Mouse (Mus musculus) hindbrain, embryonic 16.5 days (tissue): Measurements from ENCODE around the gene Rrnad1. TPM values are rescaled to one million over a fixed set of nuclear protein-coding genes. Genes with fewer than 3 reads are reported as not detected.

Experiments used
- ATAC-seq: fragments of 200-750 bp; cut with Nextera tagmentation; 2 replicates; pipeline ENCODE4 v1.8.0; 2017; ENCODE audit warnings: moderate TSS enrichment, moderate library complexity
- H3K27ac ChIP-seq: fragments of 300-500 bp; sonication (generic); 2 replicates; pipeline ENCODE4 v1.5.1; 2014; ENCODE audit warnings: low read depth, mild to moderate bottlenecking, control low read depth, low read length, moderate library complexity
- H3K27me3 ChIP-seq: fragments of 300-500 bp; sonication (generic); replicated peaks from 2 replicates; pipeline ENCODE4 v1.6.1; 2014; ENCODE audit warnings: low read length; ENCODE audit not compliant: control insufficient read depth, insufficient read depth
- H3K36me3 ChIP-seq: fragments of 300-500 bp; sonication (generic); 2 replicates; pipeline ENCODE4 v1.6.1; 2014; ENCODE audit warnings: mild to moderate bottlenecking, low read length, moderate library complexity, mixed read lengths; ENCODE audit not compliant: control insufficient read depth, insufficient read depth
- H3K4me1 ChIP-seq: fragments of 300-500 bp; sonication (generic); 2 replicates; pipeline ENCODE4 v1.6.1; 2014; ENCODE audit warnings: low read depth, low read length; ENCODE audit not compliant: control insufficient read depth, insufficient read depth
- H3K4me2 ChIP-seq: fragments of 300-500 bp; sonication (generic); 2 replicates; pipeline ENCODE4 v1.6.1; 2014; ENCODE audit warnings: mild to moderate bottlenecking, low read length, control low read depth, moderate library complexity
- H3K4me3 ChIP-seq: fragments of 300-500 bp; sonication (generic); 2 replicates; pipeline ENCODE4 v1.5.1; 2014; ENCODE audit warnings: mild to moderate bottlenecking, low read length, control low read depth, moderate library complexity
- H3K9ac ChIP-seq: fragments of 300-500 bp; sonication (generic); 2 replicates; pipeline ENCODE4 v1.6.1; 2014; ENCODE audit warnings: low read depth, mild to moderate bottlenecking, control low read depth, low read length, moderate library complexity
- H3K9me3 ChIP-seq: fragments of 300-500 bp; sonication (generic); 2 replicates; pipeline ENCODE4 v1.6.1; 2014; ENCODE audit warnings: mild to moderate bottlenecking, low read length, moderate library complexity; ENCODE audit not compliant: control insufficient read depth
- WGBS: fragments of 180-500 bp; shearing (Covaris S2); extraction: QIAGEN DNeasy Blood & Tissue Kit; methylation state at CpG from one replicate; pipeline ENCODE4 v1.1.7; 2014; 5-methylcytosine and 5-hydroxymethylcytosine counted together
- polyA plus RNA-seq: library from polyadenylated mRNA; unstranded; fragments of >200 nt; fragmentation: Nextera tagmentation; extraction: Ambion mirVana; gene quantifications from 2 replicates; pipeline ENCODE4 v1.2.1, GENCODE M21; 2015

The Rrnad1 gene
- polyA plus RNA-seq, 1 experiment from 2014 or later, result 20.5 TPM

GRCm38 (mm10) chr3:87884291-87884690 is 46.2 kb downstream of the Rrnad1 start:
- no peaks in the 10 kb centered on the region for H3K27me3 ChIP-seq
- WGBS, result 6% methylated on average over 3 of the region's 3 CpGs
- H3K36me3 ChIP-seq, result 0 out of 2 replicates have a peak, but pooled peaks cover 3% of the 10 kb centered on the region
- H3K4me2 ChIP-seq, result peak overlapping the region; percentile 82
- H3K27ac ChIP-seq, result peak overlapping the region; percentile 89
- H3K9me3 ChIP-seq, result no peaks in the 10 kb centered on the region
- H3K4me3 ChIP-seq, result peak overlapping the region; percentile 100
- ATAC-seq, result no peak
- peak overlapping the region; percentile 98 for H3K9ac ChIP-seq
- peaks cover 18% of the 10 kb centered on the region for H3K4me1 ChIP-seq

- Histone ChIP-seq H3K4me2 (no peak overlapping the region), H3K9me3 (no peaks in the 10 kb centered on the region), H3K4me3 (no peak overlapping the region), H3K36me3 (0 out of 2 replicates have a peak, but pooled peaks cover 3% of the 10 kb centered on the region), H3K27ac (no peak overlapping the region), H3K27me3 (no peaks in the 10 kb centered on the region), H3K9ac (no peak overlapping the region), H3K4me1 (peaks cover 3% of the 10 kb centered on the region)
- ATAC-seq, result no peak
- 96% methylated on average over 4 of the region's 4 CpGs for WGBS
Observed at GRCm38 (mm10) chr3:87877730-87878129, 52.8 kb downstream of the Rrnad1 start.

Other genes starting within 250 kb of the Rrnad1 start
- 0.67 and 0.80 TPM in 2 replicates for gene Lrrc71, start 182.1 kb downstream of the Rrnad1 start, polyA plus RNA-seq
- gene Ntrk1, start 135.6 kb downstream of the Rrnad1 start, polyA plus RNA-seq, result 6.6 and 7.3 TPM in 2 replicates
- gene Insrr, start 133.8 kb downstream of the Rrnad1 start, polyA plus RNA-seq, result 0.49 and 0.85 TPM in 2 replicates
- gene Pear1, start 106.4 kb downstream of the Rrnad1 start, polyA plus RNA-seq, result 8.4 and 10.6 TPM in 2 replicates
- not detected in 2 replicates for gene Sh2d2a, start 84.0 kb downstream of the Rrnad1 start, polyA plus RNA-seq
- 13.9 and 15.9 TPM in 2 replicates for gene Prcc, start 45.1 kb downstream of the Rrnad1 start, polyA plus RNA-seq
- gene Hdgf, start 24.4 kb downstream of the Rrnad1 start, polyA plus RNA-seq, result 79.7 and 110 TPM in 2 replicates
- gene Mrpl24, start 11.2 kb downstream of the Rrnad1 start, polyA plus RNA-seq, result 48.3 and 49.1 TPM in 2 replicates
- 22.7 and 28.9 TPM in 2 replicates for gene Isg20l2, start 403 bp downstream of the Rrnad1 start, polyA plus RNA-seq
- 49.1 and 52.4 TPM in 2 replicates for gene Crabp2, start 17.9 kb upstream of the Rrnad1 start, polyA plus RNA-seq
- gene Nes, start 40.4 kb upstream of the Rrnad1 start, polyA plus RNA-seq, result 15.6 and 20.2 TPM in 2 replicates
- gene Bcan, start 69.5 kb upstream of the Rrnad1 start, polyA plus RNA-seq, result 150 and 186 TPM in 2 replicates
- gene Hapln2, start 96.9 kb upstream of the Rrnad1 start, polyA plus RNA-seq, result 0.30 and 0.66 TPM in 2 replicates
- gene Gpatch4, start 112.4 kb upstream of the Rrnad1 start, polyA plus RNA-seq, result 34.9 and 35.8 TPM in 2 replicates
- 158 and 170 TPM in 2 replicates for gene Naxe, start 127.8 kb upstream of the Rrnad1 start, polyA plus RNA-seq
- gene Ttc24, start 147.6 kb upstream of the Rrnad1 start, polyA plus RNA-seq, result not detected in 2 replicates
- 2.8 and 3.8 TPM in 2 replicates for gene Iqgap3, start 151.3 kb upstream of the Rrnad1 start, polyA plus RNA-seq
- gene Mef2d, start 211.7 kb upstream of the Rrnad1 start, polyA plus RNA-seq, result 16.4 and 24.1 TPM in 2 replicates